Mouse (Mus musculus) kidney, postnatal 0 days (tissue): ENCODE results near the gene Commd8. TPM values are rescaled to one million over a fixed set of nuclear protein-coding genes. Genes with fewer than 3 reads are reported as not detected.

Experiments
- ATAC-seq: fragments of 200-750 bp; cut with Nextera tagmentation; replicated peaks from 2 replicates; pipeline ENCODE4 v1.8.0; 2017; ENCODE audit warnings: low read depth, moderate number of reproducible peaks, moderate TSS enrichment, moderate library complexity; ENCODE audit not compliant: low FRiP score
- DNase-seq: peaks from one replicate; pipeline ENCODE4 v3.0.0-alpha.2; 2016; ENCODE audit warnings: low spot score
- H3K27ac ChIP-seq: fragments of 300-500 bp; sonication (generic); 2 replicates; pipeline ENCODE4 v1.5.1; 2014; ENCODE audit warnings: mild to moderate bottlenecking
- H3K27me3 ChIP-seq: fragments of 300-500 bp; sonication (generic); 2 replicates; pipeline ENCODE4 v1.6.1; 2014; ENCODE audit warnings: low read length, mixed read lengths; ENCODE audit not compliant: insufficient read depth
- H3K36me3 ChIP-seq: fragments of 300-500 bp; sonication (generic); 2 replicates; pipeline ENCODE4 v1.6.1; 2014; ENCODE audit warnings: low read length, mixed read lengths; ENCODE audit not compliant: insufficient read depth
- H3K4me1 ChIP-seq: fragments of 300-500 bp; sonication (generic); replicated peaks from 2 replicates; pipeline ENCODE4 v1.6.1; 2014; ENCODE audit warnings: antibody characterized with exemption, low read length, mixed read lengths; ENCODE audit not compliant: insufficient read depth
- H3K4me2 ChIP-seq: fragments of 300-500 bp; sonication (generic); 2 replicates; pipeline ENCODE4 v1.6.1; 2014; ENCODE audit warnings: mild to moderate bottlenecking, low read length, moderate library complexity, mixed read lengths
- H3K4me3 ChIP-seq: fragments of 300-500 bp; sonication (generic); replicated peaks from 2 replicates; pipeline ENCODE4 v1.5.1; 2014; ENCODE audit warnings: low read depth, low read length
- H3K9ac ChIP-seq: fragments of 300-500 bp; sonication (generic); 2 replicates; pipeline ENCODE4 v1.6.1; 2014; ENCODE audit warnings: low read depth, low read length
- H3K9me3 ChIP-seq: fragments of 300-500 bp; sonication (generic); replicated peaks from 2 replicates; pipeline ENCODE4 v1.6.1; 2016; ENCODE audit warnings: low read length, inconsistent platforms, mixed read lengths
- CTCF ChIP-seq: IDR thresholded peaks from 2 replicates; pipeline ENCODE4 v1.5.1; 2016; ENCODE audit warnings: antibody characterized with exemption, low read depth, mild to moderate bottlenecking, moderate library complexity
- WGBS: fragments of 180-500 bp; shearing (Covaris S2); extraction: QIAGEN DNeasy Blood & Tissue Kit; methylation state at CpG from one replicate; pipeline ENCODE4 v1.1.7; 2014; 5-methylcytosine and 5-hydroxymethylcytosine counted together
- polyA plus RNA-seq: library from polyadenylated mRNA; unstranded; fragments of >200 nt; fragmentation: Nextera tagmentation; extraction: Ambion mirVana; gene quantifications from 2 replicates; pipeline ENCODE4 v1.2.1, GENCODE M21; 2015

Commd8 gene
- 162 and 163 TPM in 2 replicates for polyA plus RNA-seq

GRCm38 (mm10) chr5:72167594-72168284 lies at the start of gene Commd8:
Commd8 (minus strand) TSS chr5:72168189.
- TF ChIP-seq CTCF = no peak
- Histone ChIP-seq H3K36me3 (peaks cover 3% of the 10 kb centered on the region; the same call in 1 of the 2 replicates), H3K27ac (peak within 1 kb of the TSS; percentile 75), H3K9me3 (no peaks in the 10 kb centered on the region), H3K4me3 (peak within 1 kb of the TSS; percentile 59), H3K9ac (peak within 1 kb of the TSS; percentile 63), H3K27me3 (no peaks in the 10 kb centered on the region), H3K4me2 (peak within 1 kb of the TSS; percentile 58), H3K4me1 (0 out of 2 replicates have a peak, but pooled peaks cover 6% of the 10 kb centered on the region)
- ATAC-seq (peak; percentile 90), DNase-seq (peak; percentile 98)
- under 1% methylated on average over 38 of the region's 38 CpGs for WGBS

- TF ChIP-seq CTCF = no peak
- DNase-seq (peak; percentile 12), ATAC-seq (no peak)
- Histone ChIP-seq H3K27me3 (no peaks in the 10 kb centered on the region), H3K27ac (0 out of 2 replicates have a peak overlapping the region, but pooled peaks have one; percentile 66), H3K9me3 (no peaks in the 10 kb centered on the region), H3K4me1 (no peaks in the 10 kb centered on the region), H3K9ac (no peak overlapping the region), H3K36me3 (no peaks in the 10 kb centered on the region), H3K4me3 (no peak overlapping the region), H3K4me2 (peak overlapping the region; percentile 30)
- WGBS = 58% methylated on average over 18 of the region's 18 CpGs
These were observed 43.8 kb upstream of the Commd8 start for GRCm38 (mm10) chr5:72211741-72212140.

GRCm38 (mm10) chr5:72210812-72211139 lies 42.8 kb upstream of the Commd8 start:
- H3K4me1 ChIP-seq = no peaks in the 10 kb centered on the region
- no peaks in the 10 kb centered on the region for H3K36me3 ChIP-seq
- H3K27ac ChIP-seq = peak overlapping the region; percentile 66
- 58% methylated on average over 5 of the region's 5 CpGs for WGBS
- H3K4me2 ChIP-seq = no peak overlapping the region
- H3K27me3 ChIP-seq = no peaks in the 10 kb centered on the region
- peak; percentile 79 for ATAC-seq
- TF ChIP-seq CTCF = no peak
- H3K4me3 ChIP-seq = no peak overlapping the region
- H3K9ac ChIP-seq = no peak overlapping the region
- peak; percentile 24 for DNase-seq
- H3K9me3 ChIP-seq = no peaks in the 10 kb centered on the region

DNA sequence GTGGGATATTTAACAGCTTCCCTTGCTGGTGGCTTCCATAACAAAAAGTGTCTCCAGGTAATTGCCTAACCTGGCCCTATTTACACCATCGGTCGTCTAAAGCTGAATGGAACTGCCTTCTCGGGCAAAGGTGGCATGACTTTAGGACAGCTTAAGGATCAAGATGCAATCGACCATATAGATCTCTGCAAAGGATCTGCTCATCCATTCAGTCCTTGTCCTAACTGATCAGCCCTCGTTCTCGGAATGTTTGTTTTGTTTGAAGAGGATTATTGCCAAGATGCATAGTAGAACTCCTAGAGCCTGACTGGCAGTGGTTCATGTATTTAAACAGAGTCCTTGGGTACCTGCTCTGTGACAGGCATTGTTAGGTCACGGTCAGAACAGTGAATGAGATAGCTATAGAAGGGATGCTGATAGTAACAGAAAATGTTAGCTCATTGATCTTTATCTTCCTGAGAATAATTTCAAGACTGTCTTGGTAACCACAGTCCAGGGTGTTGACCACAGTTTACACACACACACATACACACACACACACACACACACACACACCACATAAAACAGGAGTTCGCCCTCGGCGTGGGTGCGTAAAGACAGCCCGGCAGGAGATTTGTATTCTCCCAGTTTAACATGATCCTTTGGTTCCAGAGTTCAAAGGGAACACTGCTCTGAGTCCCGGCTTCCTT lies 42.3 kb upstream of the Commd8 start:
- no peak overlapping the region for H3K4me3 ChIP-seq
- H3K9ac ChIP-seq = no peak overlapping the region
- WGBS = 59% methylated on average over 13 of the region's 13 CpGs
- H3K27ac ChIP-seq = peak overlapping the region; percentile 66
- no peak for DNase-seq
- H3K4me2 ChIP-seq = no peak overlapping the region
- H3K27me3 ChIP-seq = no peaks in the 10 kb centered on the region
- TF ChIP-seq CTCF = no peak
- no peaks in the 10 kb centered on the region for H3K9me3 ChIP-seq
- no peaks in the 10 kb centered on the region for H3K4me1 ChIP-seq
- peak; percentile 59 for ATAC-seq
- H3K36me3 ChIP-seq = no peaks in the 10 kb centered on the region

DNA sequence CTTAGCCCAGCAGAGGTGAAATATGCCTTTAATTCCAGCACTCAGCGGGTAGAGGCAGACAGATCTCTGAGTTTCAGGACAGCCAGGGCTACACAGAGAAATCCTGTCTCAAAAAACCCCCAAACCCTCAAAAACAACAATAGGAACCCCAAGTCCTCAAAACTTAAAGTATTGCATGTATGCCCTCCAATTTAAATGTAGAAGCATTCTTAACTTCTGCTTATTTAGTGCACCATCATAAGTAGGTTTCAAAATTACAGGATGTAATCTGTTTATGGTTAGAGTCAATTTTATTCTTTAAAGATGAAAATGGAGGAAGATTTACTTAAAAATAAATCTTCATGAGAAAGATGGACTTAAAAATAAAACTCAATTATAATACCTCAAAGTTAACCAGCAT lies 40.5 kb upstream of the Commd8 start:
- ATAC-seq = no peak
- H3K27me3 ChIP-seq = no peaks in the 10 kb centered on the region
- no peak overlapping the region for H3K9ac ChIP-seq
- H3K4me2 ChIP-seq = no peak overlapping the region
- no peaks in the 10 kb centered on the region; the same call in 1 of the 2 replicates for H3K4me1 ChIP-seq
- 86% methylated on average over 1 of the region's 1 CpGs for WGBS
- no peaks in the 10 kb centered on the region for H3K9me3 ChIP-seq
- H3K27ac ChIP-seq = no peak overlapping the region
- no peak overlapping the region for H3K4me3 ChIP-seq
- no peaks in the 10 kb centered on the region for H3K36me3 ChIP-seq
- no peak for TF ChIP-seq CTCF
- DNase-seq = no peak

DNA sequence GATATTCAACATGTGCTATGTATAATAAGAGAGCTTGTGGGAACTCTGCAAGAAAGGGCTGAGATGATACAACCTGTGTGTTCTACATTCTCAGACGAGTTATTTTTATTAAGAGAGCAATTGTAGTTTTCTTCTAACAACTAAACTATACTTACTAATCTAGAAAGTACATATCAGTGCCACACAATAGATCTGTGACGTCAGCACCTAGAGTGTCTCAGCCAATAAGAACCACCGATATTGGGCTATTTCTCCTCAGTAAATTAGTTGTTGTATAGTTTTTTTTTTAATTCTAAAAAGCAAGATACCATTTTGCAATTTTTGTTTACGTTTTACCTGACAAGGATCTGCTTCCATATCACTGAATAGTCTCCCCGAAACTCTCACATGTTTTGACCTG lies 37.3 kb upstream of the Commd8 start:
- TF ChIP-seq CTCF = no peak
- H3K9ac ChIP-seq = no peak overlapping the region
- no peaks in the 10 kb centered on the region for H3K27me3 ChIP-seq
- no peaks in the 10 kb centered on the region; the same call in 1 of the 2 replicates for H3K4me1 ChIP-seq
- WGBS = 91% methylated on average over 5 of the region's 5 CpGs
- H3K4me3 ChIP-seq = no peak overlapping the region
- ATAC-seq (no peak), DNase-seq (no peak)
- no peaks in the 10 kb centered on the region for H3K36me3 ChIP-seq
- H3K9me3 ChIP-seq = no peaks in the 10 kb centered on the region
- no peak overlapping the region for H3K27ac ChIP-seq
- H3K4me2 ChIP-seq = no peak overlapping the region
